Mouse (Mus musculus) erythroid progenitor cell, adult 5-6 weeks (primary cell): ENCODE measurements around the gene Lss. TPM values are rescaled to one million over a fixed set of nuclear protein-coding genes. Genes with fewer than 3 reads are reported as not detected.
A peak's percentile ranks its signal among the peaks of the same experiment; 100 is the strongest.

ENCODE experiments used
- ATAC-seq: replicated peaks from 2 replicates; pipeline ENCODE4 v1.8.0; 2016; ENCODE audit warnings: moderate number of reproducible peaks, mild to moderate bottlenecking, moderate TSS enrichment, inconsistent platforms; ENCODE audit not compliant: poor library complexity, low FRiP score, severe bottlenecking
- total RNA-seq, 2 experiments: library from RNA; stranded (forward) in 1 of 2; stranded (reverse) in 1 of 2; fragments of 150-400 nt in 1 of 2; fragments of 186-747, 209-891 nt in 1 of 2; gene quantifications; 2 replicates each; pipeline versions ENCODE4 v1.2.3 to v1.2.4; 2015 to 2017; ENCODE audit warnings: low replicate concordance in 2 of 2

The Lss gene
- total RNA-seq, 2 experiments from 2014 or later, result 0.42 to 2.0 TPM

- no peak for ATAC-seq
These were observed 20.2 kb downstream of the Lss start for GRCm38 (mm10) chr10:76551556-76551955.

- no peak for ATAC-seq
These were observed 22.7 kb downstream of the Lss start for GRCm38 (mm10) chr10:76554061-76554460.

GRCm38 (mm10) chr10:76561972-76562371, 30.6 kb downstream of the Lss start, which contains the start of gene Spatc1l:
Gene Spatc1l, plus strand, starts transcription at chr10:76562272.
- ATAC-seq, result no peak

- no peak for ATAC-seq
These were observed 38.8 kb downstream of the Lss start for GRCm38 (mm10) chr10:76569996-76570685.

GRCm38 (mm10) chr10:76571070-76571469, 39.7 kb downstream of the Lss start:
- ATAC-seq, result no peak

GRCm38 (mm10) chr10:76572151-76572550, 40.8 kb downstream of the Lss start:
- ATAC-seq, result no peak

GRCm38 (mm10) chr10:76575374-76575773, 44.0 kb downstream of the Lss start, which contains the start of gene Ftcd:
Gene Ftcd, plus strand, starts transcription at chr10:76575648.
- ATAC-seq, result no peak

GRCm38 (mm10) chr10:76576920-76577319, 45.5 kb downstream of the Lss start:
- ATAC-seq, result no peak

- no peak for ATAC-seq
These were observed 52.8 kb downstream of the Lss start for GRCm38 (mm10) chr10:76584138-76584537.

GRCm38 (mm10) chr10:76586190-76586589, 54.8 kb downstream of the Lss start:
- ATAC-seq, result no peak

- ATAC-seq, result no peak
These were observed 58.8 kb downstream of the Lss start for GRCm38 (mm10) chr10:76590197-76590596.

- no peak for ATAC-seq
These were observed 65.0 kb downstream of the Lss start for GRCm38 (mm10) chr10:76596338-76596737.

- 0 out of 2 replicates have a peak, but pooled peaks have one; percentile 36 for ATAC-seq
These were observed 71.3 kb downstream of the Lss start for GRCm38 (mm10) chr10:76602690-76603089.

Other genes starting within 250 kb of the Lss start
- 0.36 and 0.42 TPM in 2 replicates for gene Dip2a, start 186.3 kb upstream of the Lss start, total RNA-seq (2015; ENCODE audit: low replicate concordance)
- 0.76 and 2.1 TPM in 2 replicates for gene Dip2a, start 186.3 kb upstream of the Lss start, total RNA-seq (2017; ENCODE audit: low replicate concordance)
- gene AC141477.1, start 91.1 kb upstream of the Lss start, total RNA-seq (2015; ENCODE audit: low replicate concordance), result not detected in 2 replicates
- gene AC141477.1, start 91.1 kb upstream of the Lss start, total RNA-seq (2017; ENCODE audit: low replicate concordance), result 11.7 TPM in 1 of 2 replicates, not detected in the other
- gene Pcnt, start 88.8 kb upstream of the Lss start, total RNA-seq (2015; ENCODE audit: low replicate concordance), result 61.6 and 82.9 TPM in 2 replicates
- 99.8 and 127 TPM in 2 replicates for gene Pcnt, start 88.8 kb upstream of the Lss start, total RNA-seq (2017; ENCODE audit: low replicate concordance)
- gene 2610028H24Rik, start 82.5 kb upstream of the Lss start, total RNA-seq (2015; ENCODE audit: low replicate concordance), result not detected in 2 replicates
- not detected in 2 replicates for gene 2610028H24Rik, start 82.5 kb upstream of the Lss start, total RNA-seq (2017; ENCODE audit: low replicate concordance)
- 44.0 and 63.8 TPM in 2 replicates for gene Mcm3ap, start 62.7 kb upstream of the Lss start, total RNA-seq (2015; ENCODE audit: low replicate concordance)
- gene Mcm3ap, start 62.7 kb upstream of the Lss start, total RNA-seq (2017; ENCODE audit: low replicate concordance), result 39.6 and 39.9 TPM in 2 replicates
- 0.72 TPM in 1 of 2 replicates, not detected in the other for gene Ybey, start 62.5 kb upstream of the Lss start, total RNA-seq (2015; ENCODE audit: low replicate concordance)
- 0.98 and 1.0 TPM in 2 replicates for gene Ybey, start 62.5 kb upstream of the Lss start, total RNA-seq (2017; ENCODE audit: low replicate concordance)
- gene Spatc1l, start 30.7 kb downstream of the Lss start, total RNA-seq (2015; ENCODE audit: low replicate concordance), result not detected in 2 replicates
- gene Spatc1l, start 30.7 kb downstream of the Lss start, total RNA-seq (2017; ENCODE audit: low replicate concordance), result not detected in 2 replicates
- not detected in 2 replicates for gene Ftcd, start 44.1 kb downstream of the Lss start, total RNA-seq (2015; ENCODE audit: low replicate concordance)
- gene Ftcd, start 44.1 kb downstream of the Lss start, total RNA-seq (2017; ENCODE audit: low replicate concordance), result not detected in 2 replicates
- gene Col6a2, start 92.0 kb downstream of the Lss start, total RNA-seq (2015; ENCODE audit: low replicate concordance), result not detected in 2 replicates
- gene Col6a2, start 92.0 kb downstream of the Lss start, total RNA-seq (2017; ENCODE audit: low replicate concordance), result not detected in 2 replicates
- not detected in 2 replicates for gene Col6a1, start 194.6 kb downstream of the Lss start, total RNA-seq (2015; ENCODE audit: low replicate concordance)
- not detected in 2 replicates for gene Col6a1, start 194.6 kb downstream of the Lss start, total RNA-seq (2017; ENCODE audit: low replicate concordance)